Mouse (Mus musculus): Measurements from ENCODE around the gene Plekhm3.

- TF ChIP-seq GATA1 (IDR thresholded peaks at IDR 0.05; ENCODE audit: borderline replicate concordance, low read length) = no peak
- no peak for TF ChIP-seq FLI1 (IDR thresholded peaks at IDR 0.05; ENCODE audit: low read length)
Measured at GRCm38 (mm10) chr1:65004526-65004925, 47.9 kb upstream of the Plekhm3 start.
